Mouse (Mus musculus): Measurements from ENCODE around the gene Zik1.

Zik1 gene

DNA sequence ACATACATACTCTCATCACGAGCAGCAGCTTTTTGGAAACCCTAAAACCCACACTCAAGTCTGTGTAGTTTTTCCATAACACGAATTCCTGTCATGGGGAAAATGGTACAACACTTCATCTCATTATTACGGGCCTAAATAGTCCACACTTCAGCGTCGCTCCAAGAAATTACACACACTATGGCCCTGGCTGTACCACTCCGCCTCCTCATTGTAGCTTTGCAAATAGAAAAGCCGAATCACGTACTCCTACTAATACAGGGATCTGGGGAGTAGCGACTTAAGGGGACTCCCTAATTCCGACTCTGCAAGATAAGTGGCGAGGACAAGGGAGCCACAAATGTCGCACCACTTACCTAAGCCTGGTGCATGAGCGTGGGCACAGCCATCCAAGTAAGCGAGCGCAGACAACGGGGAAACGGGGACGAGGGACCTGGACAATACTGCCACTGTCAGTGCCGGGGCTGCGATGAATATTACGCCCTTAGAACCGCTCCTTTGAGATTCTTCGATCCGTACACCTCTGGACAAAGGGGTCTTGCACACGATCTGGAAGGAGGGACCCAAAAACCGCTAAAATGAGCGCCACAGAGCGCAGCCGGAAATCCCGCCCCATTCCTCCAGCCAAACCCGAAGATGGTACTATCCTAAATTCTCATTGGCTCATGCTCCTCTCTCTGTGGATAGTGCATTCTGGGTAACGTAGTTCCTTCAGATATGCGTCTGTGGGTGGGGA, at the start of gene Zik1:
TSS of gene Zik1 (minus strand) at position 609 of the 736 bp plus-strand sequence.
- DNase-seq (ENCODE audit: low spot score in 2 of 2): peak; percentile 36 to 67

DNA sequence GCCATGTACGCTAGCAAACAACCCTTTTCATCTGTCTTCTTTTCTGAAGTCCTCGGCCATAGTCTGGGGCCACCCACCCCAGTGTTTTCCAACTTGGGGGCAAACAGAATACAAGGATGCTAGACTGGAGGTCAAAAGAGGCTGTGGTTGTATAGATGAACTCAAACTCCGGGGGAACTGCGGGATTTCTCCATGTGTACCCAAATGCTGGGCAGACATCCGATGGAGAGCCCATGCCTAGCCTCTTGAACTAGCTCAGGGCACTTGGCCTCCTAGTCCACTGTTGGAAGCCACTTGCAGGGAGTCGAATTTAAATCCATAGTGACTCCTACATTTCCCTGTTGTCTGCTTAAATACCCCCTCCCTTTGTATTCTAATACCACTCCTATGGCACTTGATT, 384 bp upstream of the Zik1 start:
- no peak for DNase-seq (ENCODE audit: low spot score in 2 of 2)

DNA sequence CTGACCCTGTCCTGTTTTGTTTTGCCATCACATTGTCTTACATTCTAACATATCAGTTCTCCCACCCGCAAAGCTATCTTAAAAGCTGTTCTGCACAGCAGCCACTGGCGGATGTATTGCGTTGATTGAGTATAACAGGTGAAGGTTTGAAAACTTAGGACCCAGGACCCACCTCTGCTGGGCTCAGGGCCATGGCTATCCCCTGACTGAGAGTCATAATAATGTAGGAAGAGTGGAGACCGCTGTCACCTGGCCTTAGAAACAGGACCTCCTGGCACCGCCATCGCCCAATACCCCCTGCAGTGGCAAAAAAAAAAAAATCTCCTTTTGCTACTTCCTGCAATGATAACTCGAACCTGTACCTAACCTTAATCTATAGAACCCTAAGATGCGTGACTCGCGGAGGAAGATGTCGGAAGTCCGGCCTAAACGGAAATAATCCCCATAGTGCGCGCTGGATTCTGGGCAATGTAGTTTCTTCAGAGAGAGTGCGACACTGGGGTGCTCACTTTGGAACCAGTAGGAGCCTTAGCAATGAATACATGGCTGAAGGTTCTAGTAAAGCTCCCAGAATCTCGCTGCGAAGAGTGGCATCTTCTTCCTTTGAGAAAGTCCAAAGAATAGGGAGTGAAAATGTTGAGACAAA, 14.5 kb downstream of the Zik1 start:
- DNase-seq (ENCODE audit: low spot score in 2 of 2): no peak

DNA sequence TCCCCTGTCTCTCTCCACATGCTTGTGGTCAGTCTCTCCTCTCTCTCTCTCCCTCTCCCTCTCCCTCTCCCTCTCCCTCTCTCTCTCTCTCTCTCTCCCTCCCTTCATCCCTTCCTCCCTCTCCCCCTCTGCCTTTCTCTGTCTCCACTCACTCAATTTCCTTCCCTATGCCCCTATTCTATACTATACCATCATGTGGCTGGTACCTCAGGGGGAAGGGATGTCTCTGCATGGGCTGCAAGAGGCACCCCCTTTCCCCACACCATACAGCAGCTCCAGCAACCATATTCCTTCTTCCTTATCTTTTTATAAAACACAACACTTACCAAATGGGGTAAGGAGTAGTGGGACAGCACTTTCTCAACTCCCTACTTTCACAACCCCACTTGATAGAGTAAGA, 15.4 kb downstream of the Zik1 start:
- no peak for DNase-seq (ENCODE audit: low spot score in 2 of 2)

DNA sequence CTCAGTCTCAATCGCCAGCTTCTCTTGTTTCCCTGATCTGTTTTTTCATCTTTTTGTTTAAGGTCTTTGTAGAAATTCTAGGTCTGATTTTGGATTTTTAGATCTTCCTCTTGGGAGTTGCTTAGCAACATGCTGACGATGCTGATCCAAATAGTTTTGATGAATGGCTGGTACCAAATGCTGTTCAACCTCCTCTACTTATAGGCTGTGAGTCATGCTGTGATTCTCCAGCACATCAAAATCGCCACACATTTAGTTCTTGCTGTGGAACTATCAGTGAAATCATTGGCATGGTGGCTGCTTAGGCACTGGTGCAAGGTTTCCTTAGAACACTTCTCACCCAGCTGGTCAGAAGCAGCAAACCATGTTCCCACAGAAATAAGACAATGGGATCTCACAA, 37.0 kb downstream of the Zik1 start:
- no peak for DNase-seq (ENCODE audit: low spot score in 2 of 2)

DNA sequence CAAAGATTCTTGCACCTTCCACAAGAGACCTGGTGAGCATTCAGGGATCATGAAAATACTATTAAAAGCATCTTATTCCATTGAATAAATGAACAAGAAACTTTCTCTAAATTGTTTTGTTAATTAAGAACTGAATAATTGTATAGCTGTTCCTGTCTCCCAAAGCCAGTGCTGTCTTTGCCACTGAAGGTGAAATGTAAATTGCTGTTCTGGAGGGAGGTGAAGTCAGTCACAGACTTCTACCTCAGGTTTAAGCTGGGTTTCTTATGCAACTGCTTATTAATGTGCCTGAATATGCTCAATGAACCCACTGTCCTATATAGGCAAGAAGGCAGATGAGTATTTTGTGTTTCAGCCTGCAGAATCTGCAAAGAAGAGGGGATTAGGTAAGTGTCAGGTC, 52.2 kb downstream of the Zik1 start, which contains the start of gene Vmn1r67:
TSS of gene Vmn1r67 (plus strand) at position 301 of the 400 bp plus-strand sequence.
- DNase-seq (ENCODE audit: low spot score in 2 of 2): no peak
